Mouse (Mus musculus): Measurements from ENCODE around the gene Fam229b. TPM values are rescaled to one million over a fixed set of nuclear protein-coding genes. Genes with fewer than 3 reads are reported as not detected.

The Fam229b gene
- total RNA-seq, 2 experiments from 2014 or later: 6.3 to 6.7 TPM

DNA sequence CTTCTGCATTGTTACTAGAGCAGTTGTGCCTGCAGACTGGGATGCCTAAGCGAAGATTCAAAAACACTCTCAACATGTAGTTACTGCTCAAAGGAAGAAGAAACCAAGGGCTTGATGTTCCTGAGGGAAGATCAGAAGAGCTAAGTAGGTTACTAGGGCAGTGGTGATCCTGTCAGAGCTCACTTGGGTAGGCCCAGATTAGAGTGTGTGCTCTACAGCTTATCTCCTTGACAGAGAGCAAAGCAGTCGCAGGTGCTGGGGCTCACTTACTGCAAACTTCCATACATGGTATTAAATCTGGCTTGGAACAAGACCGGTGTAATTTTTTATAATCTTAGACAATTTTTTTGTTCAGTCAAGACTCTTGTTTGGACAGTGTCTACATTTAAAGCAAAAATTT is 4.1 kb upstream of the Fam229b start:
- no peak for DNase-seq

DNA sequence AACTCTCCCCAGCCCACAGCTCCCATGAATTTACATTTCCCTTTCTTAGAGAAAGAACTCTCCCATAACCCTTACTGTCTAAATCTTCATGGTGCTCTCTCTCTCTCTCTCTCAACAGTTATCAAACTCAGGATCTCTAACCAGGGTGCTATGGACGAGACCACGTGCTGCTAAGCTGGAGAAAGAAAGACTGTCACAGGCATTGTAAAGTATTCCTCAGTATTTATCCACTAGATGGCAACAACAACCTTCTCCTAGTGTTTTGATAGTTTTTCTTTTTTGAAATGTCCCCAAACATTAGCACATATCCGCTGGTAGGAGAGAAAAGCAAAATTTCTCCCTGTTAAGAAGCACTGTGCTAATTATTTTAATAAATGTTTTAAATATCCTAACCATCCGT is 12.3 kb downstream of the Fam229b start:
- DNase-seq: no peak

DNA sequence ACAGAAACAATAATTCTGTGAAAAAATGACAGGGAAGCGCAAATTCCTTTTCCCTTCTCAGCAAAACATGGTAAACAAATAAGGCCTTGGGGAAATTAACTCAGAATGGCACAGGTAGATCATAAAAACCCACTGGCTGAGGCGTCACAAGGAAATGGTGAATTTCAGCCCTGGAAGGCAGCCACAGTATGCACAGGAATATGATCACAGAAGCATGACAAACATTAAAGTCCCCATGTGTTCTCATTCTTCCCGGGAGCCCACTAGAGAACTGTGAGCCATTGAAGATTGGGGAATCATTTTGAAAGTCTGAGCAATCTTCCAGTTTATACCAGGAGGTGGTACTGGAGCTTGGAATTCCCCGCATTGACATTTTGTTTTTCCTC is 24.2 kb downstream of the Fam229b start:
- DNase-seq: no peak

GRCm38 (mm10) chr10:39108837-39109488 is 24.8 kb downstream of the Fam229b start:
- no peak for DNase-seq

DNA sequence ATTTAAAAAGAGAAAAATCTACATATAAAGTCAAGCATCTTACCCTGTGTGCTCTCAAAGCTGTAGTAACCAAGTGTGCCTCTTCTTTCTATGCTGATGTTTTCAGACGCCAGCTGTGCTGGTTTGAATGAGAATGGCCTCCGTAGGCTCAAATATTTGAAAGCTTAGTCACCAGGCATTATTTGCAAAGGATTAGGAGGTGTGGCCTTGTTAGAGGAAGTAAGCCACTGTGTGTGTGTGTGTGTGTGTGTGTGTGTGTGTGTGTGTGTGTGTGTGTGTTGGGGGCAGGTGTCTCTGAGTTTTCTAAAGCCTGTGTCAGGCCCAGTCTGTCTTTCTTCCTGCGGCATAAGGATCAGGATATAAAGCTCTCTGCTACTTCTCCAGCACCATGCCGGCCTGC is 26.8 kb downstream of the Fam229b start:
- DNase-seq: no peak

GRCm38 (mm10) chr10:39106413-39106812 is 27.3 kb downstream of the Fam229b start:
- no peak for DNase-seq

- DNase-seq: no peak
These were observed 28.8 kb downstream of the Fam229b start for GRCm38 (mm10) chr10:39104803-39105449.

DNA sequence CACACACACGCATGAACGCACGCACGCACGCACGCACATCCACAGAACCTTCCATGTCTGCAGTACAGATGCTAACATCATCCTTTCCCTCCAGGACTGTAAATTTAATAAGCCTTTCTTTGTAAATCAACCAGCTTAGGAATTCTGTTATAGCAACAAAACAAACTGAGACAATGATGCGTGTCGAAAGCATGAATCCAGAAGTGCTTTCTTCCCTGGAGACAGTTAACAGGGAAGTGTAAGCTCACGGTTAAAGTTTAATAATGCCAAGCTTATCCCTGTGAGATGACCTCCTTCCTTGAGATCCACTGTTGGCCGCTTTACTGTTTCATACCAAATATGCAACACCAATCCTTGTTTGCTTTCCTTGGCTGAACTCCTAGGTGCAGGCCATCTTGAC is 35.0 kb downstream of the Fam229b start:
- DNase-seq: no peak

DNA sequence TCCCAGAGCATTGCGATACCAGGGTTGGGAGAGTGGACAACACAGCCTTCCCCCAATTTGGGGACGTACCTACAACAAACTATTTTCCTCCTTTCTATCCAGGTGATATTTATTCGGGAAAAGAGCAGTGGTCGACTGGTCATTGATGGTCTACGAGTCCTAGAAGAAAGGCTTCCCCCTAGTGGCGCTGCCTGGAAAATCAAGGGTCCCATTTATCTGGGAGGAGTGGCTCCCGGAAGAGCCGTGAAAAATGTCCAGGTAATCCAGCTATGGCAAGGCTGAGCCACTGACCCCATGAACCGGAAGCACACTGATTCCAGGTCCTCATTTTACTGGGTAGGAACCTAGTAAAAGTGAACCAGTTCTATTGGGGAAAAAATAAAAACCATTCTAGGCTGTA is 36.7 kb downstream of the Fam229b start:
- peak; percentile 18 to 56 for DNase-seq

DNA sequence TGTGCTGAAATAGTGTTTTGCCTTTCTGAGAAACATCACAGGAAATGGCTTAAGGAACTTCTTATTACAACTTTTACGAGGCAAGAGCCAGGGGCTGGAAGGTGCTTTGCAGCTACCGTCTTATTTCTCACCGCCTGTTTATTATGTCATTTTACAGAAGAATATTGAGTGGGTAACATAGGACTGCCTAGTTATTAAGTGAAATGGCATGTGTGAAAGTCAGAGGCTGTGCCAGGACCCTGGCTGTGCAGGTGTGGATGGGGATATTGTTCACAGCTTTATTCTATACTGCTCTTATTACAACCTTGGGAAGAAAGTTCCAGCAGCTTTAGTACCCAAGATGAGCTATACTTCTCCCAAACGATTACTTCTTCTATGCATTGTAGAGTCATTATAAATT is 61.7 kb downstream of the Fam229b start:
- no peak for DNase-seq

Other genes starting within 250 kb of the Fam229b start
- gene Lama4, start 168.4 kb downstream of the Fam229b start, total RNA-seq (2021): 10 to 100 TPM; 47.2 to 52.0 TPM
- under 1 TPM; 0.60 to 0.77 TPM for gene Tube1, start 62 bp upstream of the Fam229b start, total RNA-seq (2021)
- not detected for gene Ccn6, start 29.9 kb upstream of the Fam229b start, total RNA-seq (2021)
- gene Fyn, start 234.9 kb upstream of the Fam229b start, total RNA-seq (2021): 10 to 100 TPM; 30.6 to 32.2 TPM

Data from heart, adult 18-20 months (tissue).